Mouse (Mus musculus) hindbrain, embryonic 13.5 days (tissue): ENCODE data around the gene Igsf3. TPM values are rescaled to one million over a fixed set of nuclear protein-coding genes. Genes with fewer than 3 reads are reported as not detected.

Experiments
- ATAC-seq: fragments of 200-750 bp; cut with Nextera tagmentation; 2 replicates; pipeline ENCODE4 v1.8.0; 2017; ENCODE audit warnings: moderate TSS enrichment; ENCODE audit not compliant: low FRiP score
- H3K27ac ChIP-seq: fragments of 300-500 bp; sonication (generic); 2 replicates; pipeline ENCODE4 v1.5.1; 2015; ENCODE audit warnings: inconsistent platforms, mild to moderate bottlenecking, moderate library complexity
- H3K27me3 ChIP-seq: fragments of 300-500 bp; sonication (generic); 2 replicates; pipeline ENCODE4 v1.6.1; 2015; ENCODE audit warnings: mild to moderate bottlenecking, inconsistent platforms
- H3K36me3 ChIP-seq: fragments of 300-500 bp; sonication (generic); 2 replicates; pipeline ENCODE4 v1.6.1; 2015; ENCODE audit warnings: mild to moderate bottlenecking, inconsistent platforms
- H3K4me1 ChIP-seq: fragments of 300-500 bp; sonication (generic); replicated peaks from 2 replicates; pipeline ENCODE4 v1.6.1; 2015; ENCODE audit warnings: inconsistent platforms
- H3K4me2 ChIP-seq: fragments of 300-500 bp; sonication (generic); 2 replicates; pipeline ENCODE4 v1.6.1; 2015; ENCODE audit warnings: inconsistent platforms, mild to moderate bottlenecking, moderate library complexity
- H3K4me3 ChIP-seq: fragments of 300-500 bp; sonication (generic); 2 replicates; pipeline ENCODE4 v1.5.1; 2015; ENCODE audit warnings: mild to moderate bottlenecking, inconsistent platforms
- H3K9ac ChIP-seq: fragments of 300-500 bp; sonication (generic); 2 replicates; pipeline ENCODE4 v1.6.1; 2015; ENCODE audit warnings: mild to moderate bottlenecking, inconsistent platforms
- H3K9me3 ChIP-seq: fragments of 300-500 bp; sonication (generic); 2 replicates; pipeline ENCODE4 v1.6.1; 2016; ENCODE audit warnings: inconsistent platforms
- WGBS: fragments of 180-500 bp; shearing (Covaris S2); methylation state at CpG from one replicate; pipeline ENCODE4 v1.1.7; 2015; 5-methylcytosine and 5-hydroxymethylcytosine counted together
- polyA plus RNA-seq: library from polyadenylated mRNA; unstranded; fragments of >200 nt; fragmentation: Nextera tagmentation; extraction: Ambion mirVana; gene quantifications from 2 replicates; pipeline ENCODE4 v1.2.1, GENCODE M21; 2015

The Igsf3 gene
- polyA plus RNA-seq, 1 experiment from 2014 or later = 87.9 TPM

DNA sequence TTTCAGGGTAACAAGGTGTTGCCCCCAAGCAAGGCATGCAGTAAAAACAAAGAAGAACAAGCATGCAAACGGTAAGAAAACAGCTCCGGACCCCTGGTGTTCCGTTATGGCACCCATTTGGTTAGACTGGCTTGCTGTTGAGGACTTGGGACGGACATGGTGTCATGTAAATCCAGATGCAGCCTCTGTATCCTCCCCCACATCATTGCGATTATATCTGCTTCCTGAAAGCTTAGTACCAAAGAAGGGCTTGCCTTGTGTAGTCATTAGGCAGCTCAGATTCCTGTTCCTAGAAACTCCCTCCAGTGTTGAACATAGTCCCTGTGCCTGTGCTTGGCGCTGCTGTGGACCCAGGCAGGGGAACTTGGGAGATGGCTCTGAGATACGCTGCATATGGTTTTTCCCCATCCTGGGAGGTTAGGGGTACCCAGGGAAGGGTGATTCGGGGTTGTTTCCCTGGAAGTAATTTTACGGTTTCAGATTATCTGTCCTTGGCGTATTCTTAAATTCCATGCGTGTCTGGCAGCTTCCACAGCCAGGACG, 60.2 kb downstream of the Igsf3 start:
- 86% methylated on average over 12 of the region's 12 CpGs for WGBS
- Histone ChIP-seq H3K9me3 (no peaks in the 10 kb centered on the region), H3K9ac (no peak overlapping the region), H3K4me2 (no peak overlapping the region), H3K36me3 (peaks cover 72% of the 10 kb centered on the region), H3K4me3 (no peak overlapping the region), H3K27me3 (no peaks in the 10 kb centered on the region), H3K4me1 (0 out of 2 replicates have a peak, but pooled peaks cover 3% of the 10 kb centered on the region), H3K27ac (peak overlapping the region; percentile 30)
- no peak for ATAC-seq

DNA sequence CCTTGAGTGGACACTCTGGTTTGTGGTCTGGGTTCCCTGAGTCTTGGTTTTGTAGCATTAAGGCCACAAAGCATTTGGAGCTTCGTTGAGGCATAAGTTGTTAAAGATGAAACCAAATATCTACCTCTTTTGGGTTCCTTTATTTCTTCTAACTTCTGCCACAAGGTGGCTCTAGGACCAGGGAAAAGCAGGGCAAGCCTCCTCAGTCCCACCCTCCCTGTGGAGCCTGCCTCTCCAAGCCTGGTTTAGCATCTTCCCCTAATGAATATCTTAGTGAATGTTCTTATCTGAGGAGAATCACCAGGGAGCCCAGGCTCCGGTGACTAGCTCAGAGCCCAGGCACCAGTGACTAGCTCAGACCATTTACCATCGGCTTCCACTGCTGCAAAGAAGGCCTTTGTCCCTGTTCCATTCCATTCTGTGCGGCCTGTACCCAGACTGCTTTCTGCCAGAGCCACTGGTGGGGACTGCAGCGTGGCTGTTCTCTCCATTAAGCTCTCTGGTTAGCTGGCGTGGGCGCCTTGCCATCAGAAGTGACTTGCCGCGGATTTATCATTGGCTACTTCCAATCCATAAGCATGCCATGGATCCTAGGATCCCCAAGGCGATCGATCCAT, 66.5 kb downstream of the Igsf3 start:
- H3K4me1 ChIP-seq = peaks cover 20% of the 10 kb centered on the region
- ATAC-seq = peak; percentile 64
- H3K4me2 ChIP-seq = no peak overlapping the region
- WGBS = 74% methylated on average over 11 of the region's 11 CpGs
- no peaks in the 10 kb centered on the region for H3K27me3 ChIP-seq
- H3K9ac ChIP-seq = peak overlapping the region; percentile 36; the same call in 1 of the 2 replicates
- H3K9me3 ChIP-seq = no peaks in the 10 kb centered on the region
- H3K4me3 ChIP-seq = no peak overlapping the region
- peaks cover 35% of the 10 kb centered on the region for H3K36me3 ChIP-seq
- peak overlapping the region; percentile 66 for H3K27ac ChIP-seq

DNA sequence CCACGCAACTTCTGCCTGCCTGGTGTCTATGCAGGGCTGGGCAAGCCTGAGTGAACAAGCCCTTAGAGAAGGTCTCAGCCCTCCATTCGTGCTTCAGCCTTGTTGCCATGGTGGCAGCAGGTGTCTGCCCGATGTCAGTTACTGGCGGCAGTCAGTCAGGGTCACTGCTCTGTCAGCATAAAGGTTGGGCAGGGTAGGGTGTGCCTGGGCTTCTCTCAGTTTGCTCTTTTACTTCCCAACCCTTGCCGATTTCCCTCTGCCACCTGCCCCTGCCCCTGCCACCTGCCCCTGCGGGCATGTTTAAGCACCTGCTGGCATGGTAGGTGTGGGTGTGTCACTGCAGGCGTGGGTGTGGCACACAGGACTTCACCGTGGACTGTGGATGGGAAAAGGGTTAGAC, 67.6 kb downstream of the Igsf3 start:
- no peaks in the 10 kb centered on the region for H3K9me3 ChIP-seq
- WGBS = 84% methylated on average over 8 of the region's 8 CpGs
- no peak overlapping the region for H3K4me3 ChIP-seq
- no peak overlapping the region for H3K4me2 ChIP-seq
- H3K36me3 ChIP-seq = peaks cover 29% of the 10 kb centered on the region
- H3K4me1 ChIP-seq = peaks cover 23% of the 10 kb centered on the region
- no peak for ATAC-seq
- no peak overlapping the region for H3K27ac ChIP-seq
- no peak overlapping the region for H3K9ac ChIP-seq
- H3K27me3 ChIP-seq = no peaks in the 10 kb centered on the region

DNA sequence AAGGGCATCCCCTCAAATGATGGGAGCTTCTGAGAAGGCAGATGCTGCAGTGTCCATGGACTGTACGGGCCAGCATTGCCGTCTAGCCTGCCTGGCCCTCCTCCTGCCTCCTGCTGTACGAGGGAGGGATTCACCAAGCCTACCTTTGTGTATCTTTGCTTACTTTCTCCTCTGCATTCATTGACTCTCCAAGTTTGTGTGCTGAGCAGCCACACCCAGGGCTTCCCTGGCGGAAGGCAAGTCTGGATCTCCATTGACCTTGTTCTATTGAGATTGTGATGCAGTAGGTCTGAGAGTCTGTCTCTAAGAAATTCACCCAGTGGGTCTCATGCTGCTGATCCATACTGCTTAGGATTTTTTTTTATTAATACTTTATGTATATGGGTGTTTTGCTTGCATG, 70.4 kb downstream of the Igsf3 start:
- H3K4me3 ChIP-seq = no peak overlapping the region
- peak overlapping the region; percentile 15; the same call in 1 of the 2 replicates for H3K27ac ChIP-seq
- 84% methylated on average over 4 of the region's 4 CpGs for WGBS
- no peaks in the 10 kb centered on the region for H3K9me3 ChIP-seq
- no peak for ATAC-seq
- 0 out of 2 replicates have a peak overlapping the region, but pooled peaks have one; percentile 19 for H3K9ac ChIP-seq
- peaks cover 17% of the 10 kb centered on the region for H3K36me3 ChIP-seq
- no peaks in the 10 kb centered on the region for H3K27me3 ChIP-seq
- H3K4me1 ChIP-seq = peaks cover 32% of the 10 kb centered on the region
- H3K4me2 ChIP-seq = no peak overlapping the region

DNA sequence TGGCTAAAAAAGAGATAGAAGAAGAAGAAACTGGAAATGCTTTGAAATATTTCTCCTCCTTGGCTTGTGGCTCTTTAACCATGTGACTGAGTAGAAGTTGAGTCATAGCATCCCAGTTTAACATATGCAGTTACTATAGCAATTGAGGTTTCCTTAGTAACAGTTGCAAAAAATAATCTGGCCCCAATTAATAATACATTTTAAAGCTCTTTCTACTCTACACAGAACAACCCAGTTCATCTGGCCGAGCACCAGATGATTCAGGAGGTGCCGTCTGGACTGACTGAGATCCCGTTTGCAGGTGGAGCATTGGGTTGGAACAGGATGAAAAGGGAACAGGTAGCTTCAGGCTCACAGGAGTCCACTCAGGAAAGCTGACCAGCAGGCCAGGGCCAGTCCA, 71.9 kb downstream of the Igsf3 start:
- H3K4me2 ChIP-seq = no peak overlapping the region
- peaks cover 23% of the 10 kb centered on the region for H3K4me1 ChIP-seq
- H3K36me3 ChIP-seq = peaks cover 32% of the 10 kb centered on the region
- no peaks in the 10 kb centered on the region for H3K27me3 ChIP-seq
- 71% methylated on average over 3 of the region's 3 CpGs for WGBS
- no peak overlapping the region for H3K27ac ChIP-seq
- no peak overlapping the region for H3K4me3 ChIP-seq
- ATAC-seq = no peak
- no peak overlapping the region for H3K9ac ChIP-seq
- H3K9me3 ChIP-seq = no peaks in the 10 kb centered on the region

DNA sequence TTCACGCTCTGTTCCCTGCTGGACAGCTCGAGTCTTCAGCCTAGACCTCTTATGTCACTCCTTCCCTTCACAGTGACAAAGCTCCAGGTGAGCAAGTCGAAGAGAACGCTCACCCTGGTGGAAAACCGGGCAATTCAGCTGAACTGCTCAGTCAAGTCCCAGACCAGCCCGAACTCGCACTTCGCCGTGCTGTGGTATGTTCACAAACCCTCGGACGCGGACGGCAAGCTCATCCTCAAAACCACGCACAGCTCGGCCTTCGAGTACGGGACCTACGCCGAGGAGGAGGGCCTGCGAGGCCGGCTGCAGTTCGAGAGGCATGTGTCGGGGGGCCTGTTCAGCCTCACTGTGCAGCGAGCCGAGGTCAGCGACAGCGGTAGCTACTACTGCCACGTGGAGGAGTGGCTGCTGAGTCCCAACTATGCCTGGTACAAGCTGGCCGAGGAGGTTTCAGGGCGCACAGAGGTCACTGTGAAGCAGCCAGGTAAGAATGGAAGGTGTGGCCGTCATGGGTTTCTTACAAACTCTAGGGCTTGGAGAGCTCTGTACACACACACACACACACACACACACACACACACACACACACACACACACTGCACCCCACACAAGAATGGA, 74.0 kb downstream of the Igsf3 start:
- 89% methylated on average over 31 of the region's 31 CpGs for WGBS
- H3K4me1 ChIP-seq = peaks cover 14% of the 10 kb centered on the region
- no peak overlapping the region for H3K4me3 ChIP-seq
- no peak overlapping the region for H3K4me2 ChIP-seq
- H3K36me3 ChIP-seq = peaks cover 54% of the 10 kb centered on the region
- no peak overlapping the region for H3K27ac ChIP-seq
- ATAC-seq = no peak
- no peaks in the 10 kb centered on the region for H3K9me3 ChIP-seq
- H3K27me3 ChIP-seq = no peaks in the 10 kb centered on the region
- H3K9ac ChIP-seq = no peak overlapping the region

DNA sequence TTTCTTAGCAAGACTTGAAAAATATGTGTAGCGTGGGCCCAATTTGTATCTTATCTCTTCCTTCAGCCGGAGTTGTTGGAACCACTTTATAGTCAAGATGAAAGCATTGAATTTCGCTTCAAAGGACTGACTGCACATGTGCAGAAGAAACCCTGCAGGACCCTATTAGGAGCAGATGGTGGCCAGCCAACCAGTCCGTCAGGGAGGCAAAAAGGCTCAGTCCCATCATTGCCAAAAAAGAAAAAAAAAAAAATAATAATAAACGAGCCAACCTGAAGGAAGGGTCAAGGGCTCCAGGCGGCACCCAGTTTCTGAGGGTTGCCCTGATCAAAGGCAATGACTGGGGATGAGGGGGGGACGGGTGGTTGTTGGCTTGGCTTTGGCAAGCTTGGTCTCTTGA, 83.7 kb downstream of the Igsf3 start:
- 74% methylated on average over 7 of the region's 7 CpGs for WGBS
- Histone ChIP-seq H3K36me3 (peaks cover 46% of the 10 kb centered on the region), H3K4me3 (no peak overlapping the region), H3K27me3 (no peaks in the 10 kb centered on the region), H3K9ac (0 out of 2 replicates have a peak overlapping the region, but pooled peaks have one; percentile 63), H3K4me2 (no peak overlapping the region), H3K9me3 (peaks cover 5% of the 10 kb centered on the region), H3K4me1 (peaks cover 22% of the 10 kb centered on the region), H3K27ac (peak overlapping the region; percentile 82; the same call in 1 of the 2 replicates)
- ATAC-seq = no peak

DNA sequence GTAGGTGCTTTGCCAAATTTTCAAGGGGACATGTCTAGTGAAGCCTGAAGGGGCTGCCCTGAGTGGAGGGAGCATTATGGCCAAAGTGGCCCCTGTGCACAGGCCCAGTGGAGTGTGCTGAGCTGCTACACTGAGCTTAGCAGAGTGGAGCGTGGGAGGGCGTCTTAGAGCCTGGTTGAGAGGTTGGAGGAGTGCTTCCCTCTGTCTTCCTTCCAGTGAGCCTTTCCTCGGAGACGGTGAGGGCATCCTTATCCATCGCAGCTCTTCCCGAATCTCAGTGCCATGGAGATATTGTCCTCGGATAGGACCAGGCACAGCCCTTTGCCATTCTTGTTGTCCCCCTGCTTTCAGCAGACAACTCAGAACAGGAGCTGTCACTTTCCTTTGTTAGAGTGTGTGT, 84.2 kb downstream of the Igsf3 start:
- H3K36me3 ChIP-seq = peaks cover 41% of the 10 kb centered on the region
- H3K4me1 ChIP-seq = peaks cover 22% of the 10 kb centered on the region
- H3K27me3 ChIP-seq = no peaks in the 10 kb centered on the region
- H3K9me3 ChIP-seq = peaks cover 5% of the 10 kb centered on the region
- H3K4me3 ChIP-seq = no peak overlapping the region
- 73% methylated on average over 7 of the region's 7 CpGs for WGBS
- no peak overlapping the region for H3K4me2 ChIP-seq
- 0 out of 2 replicates have a peak overlapping the region, but pooled peaks have one; percentile 63 for H3K9ac ChIP-seq
- H3K27ac ChIP-seq = peak overlapping the region; percentile 82
- no peak for ATAC-seq

DNA sequence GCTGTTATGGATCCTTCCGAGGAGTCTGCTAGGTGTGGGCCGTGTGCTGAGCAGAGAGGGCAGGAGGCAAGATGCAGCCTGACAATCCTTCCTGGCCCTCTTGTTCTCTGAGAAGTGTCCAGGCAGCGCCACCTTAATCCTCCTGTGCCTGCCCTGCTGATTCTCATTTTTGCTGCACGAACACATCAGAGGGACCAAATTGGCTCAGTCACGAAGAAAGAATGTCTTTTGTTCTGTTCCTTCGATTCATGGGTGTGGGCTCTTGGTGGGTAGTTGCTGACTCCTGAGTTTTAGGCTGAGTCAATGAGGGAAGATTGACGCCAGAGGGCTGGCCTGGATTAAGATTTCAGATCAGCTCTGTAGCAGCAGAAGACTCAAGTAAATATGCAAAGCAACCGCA, 84.9 kb downstream of the Igsf3 start:
- ATAC-seq = no peak
- H3K36me3 ChIP-seq = peaks cover 35% of the 10 kb centered on the region
- 17% methylated on average over 8 of the region's 8 CpGs for WGBS
- H3K27me3 ChIP-seq = no peaks in the 10 kb centered on the region
- H3K4me2 ChIP-seq = no peak overlapping the region
- H3K4me1 ChIP-seq = peaks cover 22% of the 10 kb centered on the region
- H3K9ac ChIP-seq = peak overlapping the region; percentile 63
- H3K27ac ChIP-seq = peak overlapping the region; percentile 82
- peaks cover 5% of the 10 kb centered on the region for H3K9me3 ChIP-seq
- no peak overlapping the region for H3K4me3 ChIP-seq

DNA sequence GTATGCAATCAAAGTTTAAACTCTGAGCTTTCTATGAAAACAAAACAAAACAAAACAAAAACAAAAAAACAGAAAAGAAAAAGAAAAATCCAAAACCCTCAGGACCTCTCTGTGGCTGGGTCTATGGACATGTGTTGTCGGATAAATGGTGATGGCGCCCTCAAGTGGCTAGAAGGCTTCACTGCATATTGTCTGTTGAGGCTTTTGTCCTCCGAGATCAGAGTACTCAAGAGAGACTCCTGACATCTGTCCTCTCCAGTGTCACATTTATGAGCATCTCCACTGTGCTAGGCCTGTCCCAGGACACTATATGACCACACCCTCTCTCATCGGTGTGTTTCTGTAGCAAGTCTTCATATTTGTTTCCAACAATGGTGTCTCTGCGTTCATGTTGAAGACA, 85.4 kb downstream of the Igsf3 start:
- Histone ChIP-seq H3K4me2 (no peak overlapping the region), H3K4me1 (peaks cover 24% of the 10 kb centered on the region), H3K9ac (no peak overlapping the region), H3K27ac (peak overlapping the region; percentile 10; the same call in 1 of the 2 replicates), H3K4me3 (no peak overlapping the region), H3K27me3 (no peaks in the 10 kb centered on the region), H3K9me3 (peaks cover 5% of the 10 kb centered on the region), H3K36me3 (peaks cover 32% of the 10 kb centered on the region)
- peak; percentile 40 for ATAC-seq
- WGBS = 23% methylated on average over 5 of the region's 5 CpGs

DNA sequence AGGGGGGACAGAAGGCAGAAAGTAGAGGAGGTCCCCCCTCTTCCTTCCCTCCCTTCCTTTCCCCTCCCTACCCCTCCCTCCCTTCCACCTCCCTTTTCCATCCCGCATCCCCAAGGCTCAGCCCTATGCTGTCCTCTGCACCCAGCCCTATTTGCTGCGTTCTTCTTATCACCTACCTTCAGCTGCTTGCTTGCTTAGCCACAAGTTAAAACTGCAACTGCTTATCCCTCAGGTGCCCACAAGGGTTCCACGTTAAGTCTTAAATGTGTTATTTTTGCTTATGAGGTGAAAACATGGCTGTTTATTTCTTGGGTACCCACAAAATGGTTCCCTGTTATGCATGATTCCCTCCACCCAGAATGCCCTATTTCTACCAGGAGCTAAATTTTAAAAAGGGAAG, 86.6 kb downstream of the Igsf3 start:
- WGBS = 83% methylated on average over 3 of the region's 3 CpGs
- H3K27me3 ChIP-seq = no peaks in the 10 kb centered on the region
- peaks cover 20% of the 10 kb centered on the region for H3K36me3 ChIP-seq
- peaks cover 30% of the 10 kb centered on the region for H3K4me1 ChIP-seq
- peaks cover 5% of the 10 kb centered on the region for H3K9me3 ChIP-seq
- no peak for ATAC-seq
- no peak overlapping the region for H3K9ac ChIP-seq
- H3K4me2 ChIP-seq = no peak overlapping the region
- H3K4me3 ChIP-seq = no peak overlapping the region
- H3K27ac ChIP-seq = no peak overlapping the region

DNA sequence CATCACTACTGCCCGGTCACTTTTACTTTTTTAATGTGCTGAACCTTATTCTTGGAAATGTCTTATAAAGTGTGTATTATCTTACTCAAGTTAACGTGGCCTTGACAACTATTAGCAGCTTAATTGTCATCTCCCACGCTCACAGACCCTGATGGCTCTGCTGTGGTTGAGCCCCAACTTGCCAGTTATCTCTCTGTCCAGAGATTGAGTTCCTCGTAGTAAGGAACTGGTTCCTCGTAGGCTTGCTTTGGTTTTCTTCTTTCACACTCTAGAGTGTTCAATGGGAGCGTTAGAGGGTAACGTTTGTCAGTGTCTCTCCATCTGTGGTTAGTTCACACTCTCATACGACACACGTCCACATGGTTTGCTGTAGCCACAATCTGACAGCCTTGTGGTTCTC, 92.8 kb downstream of the Igsf3 start:
- no peak overlapping the region for H3K4me3 ChIP-seq
- 91% methylated on average over 9 of the region's 9 CpGs for whole genome bisulfite sequencing
- no peak for ATAC-seq
- H3K4me1 ChIP-seq = peaks cover 13% of the 10 kb centered on the region
- no peak overlapping the region for H3K9ac ChIP-seq
- H3K4me2 ChIP-seq = no peak overlapping the region
- no peaks in the 10 kb centered on the region for H3K27me3 ChIP-seq
- H3K9me3 ChIP-seq = no peaks in the 10 kb centered on the region
- H3K36me3 ChIP-seq = no peaks in the 10 kb centered on the region; the same call in 1 of the 2 replicates
- H3K27ac ChIP-seq = no peak overlapping the region
